Mouse (Mus musculus) spleen, postnatal 36 days (tissue): Measurements from ENCODE around the gene Stmnd1.
A peak's percentile ranks its signal among the peaks of the same experiment; 100 is the strongest.
"Not testable (repeated sequence)": the region's sequence is repeated elsewhere in the genome, so short reads cannot be mapped to it uniquely, and the experiment has no call there.

ENCODE experiments used
- DNase-seq, 2 experiments: peaks; one replicate each; pipeline ENCODE4 v3.0.0; 2022; ENCODE audit warnings: low spot score in 2 of 2, mixed read lengths in 1 of 2

Gene Stmnd1

DNA sequence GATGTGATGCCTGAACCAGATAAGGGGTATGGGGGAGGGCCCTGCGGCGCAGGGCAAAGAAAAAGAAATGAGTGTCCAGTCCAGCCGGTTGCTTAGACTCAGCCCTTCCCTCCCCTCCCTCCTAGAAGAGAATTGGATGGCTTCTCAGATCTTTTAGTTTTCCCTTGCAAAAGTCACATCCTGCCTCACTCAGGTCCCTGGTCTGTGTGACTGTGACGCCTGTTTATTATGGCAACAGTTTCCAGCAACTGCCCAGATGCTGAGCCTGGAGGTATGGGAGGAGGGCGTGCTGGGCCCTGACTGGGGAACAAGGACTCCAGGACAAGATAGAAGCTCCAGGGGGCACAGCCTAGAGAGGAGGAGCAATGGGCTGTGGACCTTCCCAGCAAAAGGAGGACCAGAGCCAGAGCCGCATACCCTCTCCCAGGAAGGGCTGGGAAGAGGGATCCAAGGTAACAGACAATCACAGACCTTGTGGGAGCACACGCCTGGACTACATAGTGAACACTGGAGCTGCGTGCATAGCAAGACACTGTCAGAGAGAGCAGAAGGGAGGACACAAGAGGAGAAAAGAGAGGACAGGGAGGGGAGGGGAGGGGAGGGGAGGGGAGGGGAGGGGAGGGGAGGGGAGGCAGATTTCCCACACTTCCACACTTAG lies at the start of gene Stmnd1:
TSS of gene Stmnd1 (plus strand) at position 269 of the 658 bp plus-strand sequence.
- DNase-seq, result no peak

DNA sequence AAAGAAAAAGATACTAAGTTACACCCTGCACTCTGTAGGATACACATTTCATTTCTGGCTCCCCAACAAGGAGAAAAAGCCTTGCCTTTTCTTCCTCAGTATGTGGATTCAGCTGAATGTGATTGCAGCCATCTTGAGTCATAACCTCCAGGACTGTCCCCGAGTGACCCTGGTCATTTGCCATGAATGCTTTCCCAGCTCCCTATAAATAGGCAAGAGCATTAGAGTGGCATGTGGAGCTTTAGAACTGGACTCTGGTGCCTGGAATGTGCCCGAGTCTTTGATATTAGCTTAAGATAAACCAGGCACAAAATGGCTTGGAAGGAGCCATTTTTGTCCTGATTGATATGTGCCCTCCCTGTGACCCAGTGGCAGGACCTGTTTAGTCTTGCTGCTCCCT lies 46.6 kb upstream of the Stmnd1 start:
- no peak for DNase-seq

DNA sequence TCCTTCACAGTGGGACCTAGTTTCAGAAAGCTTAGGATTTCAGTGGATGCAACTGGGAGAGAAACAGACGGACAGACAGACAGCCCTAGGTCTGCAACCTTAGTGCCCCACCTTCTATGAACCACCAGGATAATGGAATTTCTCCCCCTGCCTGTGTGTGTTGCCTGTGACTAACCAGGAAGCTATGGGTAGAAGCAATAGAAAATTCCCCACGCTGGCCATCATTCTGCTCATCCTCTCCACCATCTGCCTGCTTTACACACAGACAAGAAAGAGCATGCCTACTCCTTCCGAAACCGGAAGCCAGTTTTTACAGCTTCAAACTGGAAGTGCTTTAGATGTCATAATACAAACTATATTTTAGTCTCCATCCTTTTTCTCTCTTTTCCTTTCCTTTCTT lies 46.0 kb upstream of the Stmnd1 start:
- no peak for DNase-seq

DNA sequence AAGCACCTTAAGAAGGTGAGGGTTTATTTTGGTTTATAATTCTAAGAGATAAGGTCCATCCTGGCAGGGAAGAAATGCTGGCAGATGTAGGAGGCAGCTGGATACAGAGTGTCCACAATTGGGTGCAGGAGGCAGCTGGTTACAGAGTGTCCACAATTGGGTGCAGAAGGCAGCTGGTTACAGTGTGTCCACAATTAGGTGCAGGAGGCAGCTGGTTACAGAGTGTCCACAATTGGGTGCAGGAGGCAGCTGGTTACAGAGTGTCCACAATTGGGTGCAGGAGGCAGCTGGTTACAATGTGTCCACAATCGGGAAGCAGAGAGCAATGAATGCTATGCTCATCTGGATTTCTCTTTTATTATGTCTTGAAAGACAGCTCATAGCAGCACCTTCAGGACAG lies 44.8 kb upstream of the Stmnd1 start:
- DNase-seq, result not testable (repeated sequence)

DNA sequence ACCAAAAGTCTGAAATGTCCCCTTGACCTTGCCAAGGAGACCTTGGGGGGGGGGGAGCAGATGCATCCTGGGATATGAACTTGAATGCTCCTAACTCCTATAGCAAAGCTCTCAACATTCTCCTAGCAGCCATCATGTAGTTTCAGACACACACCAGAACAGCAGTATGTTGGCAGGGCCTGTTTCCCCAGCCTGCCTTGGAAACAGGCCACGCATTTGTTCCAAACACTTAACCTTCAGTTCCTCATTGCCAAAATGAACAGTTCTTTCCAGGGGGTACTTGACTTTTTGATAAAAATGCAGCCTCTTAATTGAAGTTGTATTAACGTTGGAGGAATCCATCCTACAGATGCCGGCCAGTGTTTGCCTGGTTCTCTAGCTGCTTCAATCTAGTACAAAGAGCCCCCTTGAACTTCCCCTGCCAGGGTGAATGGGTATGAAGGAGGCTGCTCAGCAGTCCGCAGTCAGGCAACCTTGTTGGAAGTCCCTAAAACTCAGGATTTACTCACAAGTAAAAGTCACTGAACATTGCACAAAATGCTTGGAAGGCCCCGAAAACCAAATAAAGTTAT lies 41.9 kb upstream of the Stmnd1 start:
- no peak for DNase-seq

DNA sequence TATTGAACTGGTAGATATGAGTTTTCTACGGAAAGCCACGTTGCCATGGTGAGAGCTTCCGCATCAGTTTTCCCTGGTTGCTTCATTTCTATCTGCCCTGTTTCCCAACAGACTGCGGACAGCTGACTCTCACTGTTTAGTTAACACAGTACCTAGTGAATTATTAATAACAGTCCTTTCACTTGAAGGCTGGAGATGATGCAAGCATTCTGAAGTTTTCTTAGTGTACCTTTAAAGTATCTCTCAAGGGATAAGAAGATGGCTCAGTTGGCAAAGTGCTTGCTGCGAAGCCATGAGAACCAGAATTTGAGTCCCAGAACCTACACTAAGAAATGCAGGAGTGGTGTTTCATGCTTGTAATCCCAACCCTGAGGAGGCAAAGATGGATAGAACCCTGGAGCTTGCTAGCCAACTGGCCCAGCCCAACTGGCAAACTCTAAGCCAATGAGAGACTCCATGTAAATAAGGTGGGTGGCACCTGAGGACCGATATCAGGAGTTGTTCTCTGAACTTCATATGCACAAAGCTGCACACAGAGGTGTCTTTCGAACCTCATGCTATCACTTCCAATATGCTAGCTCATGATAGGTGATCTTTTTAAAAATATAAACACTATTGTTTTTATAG lies 35.7 kb upstream of the Stmnd1 start:
- no peak for DNase-seq

DNA sequence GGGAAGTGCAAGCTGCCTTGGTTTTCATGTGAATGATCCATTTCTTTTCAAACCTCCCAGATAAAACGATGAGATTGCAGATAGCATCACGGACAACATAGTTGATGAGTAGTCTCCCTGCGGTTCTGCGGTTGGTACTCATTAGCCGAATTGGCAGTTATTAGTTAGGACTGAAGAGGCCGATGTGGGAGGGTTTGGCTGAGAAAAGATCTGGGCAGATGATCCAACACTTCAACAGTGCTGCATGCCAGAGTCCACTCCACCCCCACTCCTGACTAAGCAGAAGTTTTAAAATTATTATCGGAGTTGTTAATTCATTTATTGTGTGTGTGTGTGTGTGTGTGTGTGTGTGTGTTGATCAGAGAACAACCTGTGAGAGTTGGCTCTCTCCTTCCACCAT lies 34.7 kb upstream of the Stmnd1 start:
- no peak for DNase-seq

DNA sequence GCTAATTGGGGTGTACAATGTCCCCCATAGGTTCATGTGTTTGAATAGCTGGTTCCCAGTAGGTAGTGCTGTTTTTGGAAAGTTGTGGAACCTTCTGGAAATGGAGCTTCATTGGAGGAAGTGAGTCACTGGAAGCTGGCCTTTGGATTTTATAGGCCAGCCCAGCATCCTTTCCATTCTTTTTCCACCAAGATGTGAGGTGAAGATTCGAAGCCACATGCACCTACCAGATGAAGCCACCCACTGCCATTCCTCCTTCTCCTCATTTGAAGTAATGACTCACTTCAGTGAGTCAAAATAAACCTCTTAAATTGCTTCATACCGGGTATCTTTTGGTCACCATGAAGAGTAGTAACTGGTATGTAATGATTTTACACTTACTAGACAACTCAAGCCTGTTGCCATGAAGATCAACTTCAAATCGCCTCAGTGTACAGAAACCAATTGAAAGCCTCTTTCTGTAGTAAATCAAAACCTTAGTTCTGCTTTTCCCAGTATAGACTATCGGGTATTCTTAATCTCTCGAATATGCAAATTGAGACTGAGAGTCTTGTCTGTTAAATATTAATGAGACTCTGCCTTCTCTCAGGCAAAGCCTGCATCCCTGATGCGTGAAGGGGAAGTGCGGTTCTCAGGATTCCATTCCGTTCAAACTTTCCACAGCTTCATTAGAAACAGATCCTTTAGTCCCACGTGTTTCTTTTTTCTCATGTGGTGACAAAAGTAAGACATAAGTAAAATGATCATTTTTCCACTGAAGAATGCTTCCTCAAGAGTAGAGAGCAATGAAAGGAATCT lies 31.9 kb upstream of the Stmnd1 start:
- DNase-seq, result peak in 1 of 2 experiments; percentile 4

DNA sequence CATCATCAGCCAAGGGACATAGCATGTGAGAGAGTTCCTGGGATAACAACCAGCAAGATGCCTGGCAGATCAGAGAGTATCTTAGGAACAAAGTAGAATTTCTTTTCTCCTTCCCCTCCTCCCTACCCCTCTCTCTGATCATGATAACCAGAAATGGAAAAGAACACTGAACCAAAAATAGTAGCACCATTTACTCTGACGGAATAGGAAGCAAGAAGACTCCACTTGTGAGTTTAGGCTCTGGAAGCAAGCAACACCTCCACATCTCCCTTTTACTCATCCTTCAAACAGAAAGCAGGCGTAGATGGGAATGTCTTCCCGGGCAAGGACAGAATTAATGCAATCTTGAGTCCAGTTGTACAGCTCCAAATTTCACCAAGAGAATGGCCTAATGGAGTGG lies 19.8 kb upstream of the Stmnd1 start:
- no peak for DNase-seq

DNA sequence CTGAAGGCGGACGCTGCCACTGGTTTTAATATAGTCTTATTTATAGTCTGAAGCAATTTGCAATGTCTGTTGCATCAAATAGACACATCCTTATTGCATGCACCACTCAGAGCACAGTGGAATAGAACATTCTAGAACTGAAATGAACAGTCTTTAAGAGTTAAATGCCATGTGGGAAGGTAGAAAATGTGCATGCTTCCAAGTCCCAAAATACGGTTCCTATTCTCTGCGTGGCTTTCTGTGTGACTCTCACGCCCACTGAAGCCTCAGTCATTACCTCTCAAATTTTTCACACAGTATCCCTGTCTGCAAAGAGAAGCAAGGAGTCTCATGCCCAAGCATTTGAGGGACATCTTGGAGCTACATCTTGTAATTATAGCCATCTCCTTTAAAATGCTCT lies 19.4 kb upstream of the Stmnd1 start:
- DNase-seq, result no peak

DNA sequence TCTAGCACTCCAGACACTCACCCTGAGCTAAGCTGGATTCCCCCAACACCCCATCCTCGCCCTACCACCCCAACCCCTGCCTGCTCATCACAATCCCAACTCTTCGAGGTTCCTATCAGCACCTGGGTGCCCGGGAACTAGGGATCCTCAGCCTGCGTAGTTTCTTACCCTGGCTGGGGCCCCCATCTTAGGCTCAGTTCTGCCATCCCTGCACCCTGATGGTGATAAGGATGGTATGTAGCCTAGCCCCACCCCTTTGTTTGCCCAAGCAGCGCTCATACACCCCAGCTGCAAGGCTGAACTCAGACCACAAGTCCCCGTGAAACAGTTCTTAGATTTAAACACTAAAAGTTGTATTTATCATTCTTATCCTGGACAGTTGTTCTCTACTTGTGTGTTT lies 17.9 kb upstream of the Stmnd1 start:
- DNase-seq, result no peak

DNA sequence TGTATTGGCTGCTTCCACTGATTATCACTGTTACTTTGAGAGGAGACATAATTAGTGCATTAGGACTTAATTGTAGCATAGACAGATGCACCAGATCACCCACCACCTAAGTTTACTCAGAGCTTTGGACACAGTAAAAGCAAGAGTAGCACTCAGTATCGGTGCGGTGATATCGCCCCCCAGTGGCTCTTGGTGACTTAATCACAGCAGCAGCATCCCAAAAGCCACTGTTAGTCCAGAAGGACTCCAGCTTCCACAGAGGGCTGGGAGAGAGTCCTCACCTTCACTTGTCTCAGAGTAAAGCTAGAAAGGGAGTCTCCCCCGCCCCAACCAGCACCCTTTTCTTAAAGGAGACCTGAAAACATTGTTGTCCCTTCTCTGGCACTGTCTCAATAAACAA lies 15.7 kb upstream of the Stmnd1 start:
- peak in 1 of 2 experiments; percentile 11 for DNase-seq

DNA sequence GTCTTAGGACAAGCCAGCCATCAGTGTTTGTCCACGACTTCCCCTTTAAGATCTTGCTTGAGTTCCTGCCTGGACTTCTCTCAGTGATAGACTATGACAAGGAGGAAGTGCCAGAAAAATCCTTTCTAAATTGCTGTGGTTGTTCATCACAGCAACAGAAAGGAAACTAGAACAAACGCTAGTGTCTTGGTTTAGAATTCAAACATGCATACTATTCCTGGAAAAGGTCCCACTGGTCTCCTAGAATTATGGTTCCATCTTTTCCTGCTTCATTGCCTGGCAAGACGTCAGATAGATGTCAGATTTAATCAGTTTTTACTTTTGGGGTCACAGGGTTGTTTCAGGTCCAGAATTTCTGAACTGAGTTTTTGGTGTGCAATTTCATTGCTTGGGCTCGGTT lies 14.0 kb upstream of the Stmnd1 start:
- no peak for DNase-seq

DNA sequence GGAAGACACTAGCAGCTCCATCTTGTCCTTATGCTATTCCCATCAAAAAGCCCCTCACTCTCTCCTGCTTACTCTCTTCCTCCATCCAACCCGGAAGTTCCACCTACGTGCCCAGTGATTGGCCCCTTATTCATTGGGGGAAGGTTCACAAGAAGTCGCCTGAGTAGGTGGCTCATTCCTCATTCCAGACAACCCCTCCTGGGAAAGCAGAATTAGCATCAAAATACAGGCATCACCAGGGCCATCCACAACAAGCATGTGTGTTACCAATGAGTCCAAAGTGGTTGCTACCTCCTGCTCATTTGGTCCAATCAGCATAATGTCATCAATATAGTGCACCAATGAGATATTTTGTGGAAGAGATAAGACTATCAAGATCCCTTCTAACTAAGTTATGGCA lies 12.3 kb upstream of the Stmnd1 start:
- DNase-seq, result no peak

DNA sequence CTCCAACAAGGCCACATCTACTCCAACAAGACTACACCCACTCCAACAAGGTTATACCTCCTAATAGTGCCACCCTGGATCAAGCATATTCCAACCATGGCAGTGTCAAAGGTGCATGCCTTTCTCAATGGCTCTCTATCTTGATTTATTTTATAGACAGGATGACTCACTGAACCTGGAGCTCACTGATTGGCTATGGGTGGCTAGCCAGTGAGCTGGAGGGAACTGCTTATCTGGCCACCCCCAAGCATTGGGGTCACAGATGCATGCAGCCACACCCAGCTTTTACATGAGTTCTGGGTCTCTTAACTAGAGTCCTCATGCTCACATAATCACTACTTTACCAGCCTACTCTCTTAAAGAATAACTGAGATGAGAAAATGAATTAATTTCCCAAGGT lies 5.7 kb upstream of the Stmnd1 start:
- DNase-seq, result no peak

DNA sequence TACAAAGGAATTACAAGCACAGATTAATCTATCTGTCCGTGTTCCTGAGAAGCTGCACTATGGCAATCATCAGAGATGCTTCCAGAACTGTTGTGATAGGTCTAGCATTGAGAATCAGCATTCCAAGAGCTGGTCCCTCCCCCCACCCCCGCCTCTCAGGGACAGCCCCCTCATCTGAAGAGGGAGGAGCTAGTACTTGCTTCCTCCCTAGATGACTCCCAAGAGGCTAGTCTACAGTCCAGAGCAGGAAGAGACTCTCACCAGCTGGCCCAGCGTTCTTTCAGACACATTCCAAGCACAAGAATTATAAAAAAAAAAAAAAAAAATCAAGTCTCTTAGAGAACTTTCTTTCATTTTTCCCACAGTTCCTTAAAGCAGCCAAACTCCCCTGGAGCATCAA lies 5.2 kb upstream of the Stmnd1 start:
- peak; percentile 10 to 39 for DNase-seq

DNA sequence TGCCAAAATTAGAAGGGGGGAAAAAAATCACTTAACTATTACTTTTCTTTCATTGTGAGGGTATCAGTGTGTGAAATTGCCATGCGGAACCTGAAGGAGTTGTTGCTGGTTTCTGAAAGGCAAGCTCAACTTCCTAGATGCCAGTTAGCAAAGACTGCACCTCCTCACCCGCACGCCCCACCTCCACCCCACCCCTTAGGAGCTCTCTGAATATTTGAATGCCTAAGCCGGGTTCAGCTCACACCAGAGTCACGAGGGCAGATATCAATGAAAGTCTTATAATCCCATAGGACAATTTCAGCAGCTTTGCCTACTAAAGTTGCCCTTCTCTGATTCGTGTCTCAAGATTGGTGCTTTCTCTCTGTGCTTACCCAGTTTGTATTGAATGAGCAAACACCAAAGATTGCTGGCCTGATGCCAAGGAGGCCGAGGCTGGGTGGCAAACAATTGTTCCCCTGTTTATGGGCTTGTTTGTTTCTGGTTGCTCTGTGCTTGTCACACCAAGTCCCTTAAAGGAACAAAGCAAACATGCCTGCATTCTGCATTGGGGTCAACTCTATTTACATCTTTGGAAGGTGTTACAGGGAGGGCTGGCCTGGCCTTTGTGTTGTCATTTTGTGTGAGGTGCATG lies 4.6 kb upstream of the Stmnd1 start:
- DNase-seq, result peak; percentile 10 to 20

DNA sequence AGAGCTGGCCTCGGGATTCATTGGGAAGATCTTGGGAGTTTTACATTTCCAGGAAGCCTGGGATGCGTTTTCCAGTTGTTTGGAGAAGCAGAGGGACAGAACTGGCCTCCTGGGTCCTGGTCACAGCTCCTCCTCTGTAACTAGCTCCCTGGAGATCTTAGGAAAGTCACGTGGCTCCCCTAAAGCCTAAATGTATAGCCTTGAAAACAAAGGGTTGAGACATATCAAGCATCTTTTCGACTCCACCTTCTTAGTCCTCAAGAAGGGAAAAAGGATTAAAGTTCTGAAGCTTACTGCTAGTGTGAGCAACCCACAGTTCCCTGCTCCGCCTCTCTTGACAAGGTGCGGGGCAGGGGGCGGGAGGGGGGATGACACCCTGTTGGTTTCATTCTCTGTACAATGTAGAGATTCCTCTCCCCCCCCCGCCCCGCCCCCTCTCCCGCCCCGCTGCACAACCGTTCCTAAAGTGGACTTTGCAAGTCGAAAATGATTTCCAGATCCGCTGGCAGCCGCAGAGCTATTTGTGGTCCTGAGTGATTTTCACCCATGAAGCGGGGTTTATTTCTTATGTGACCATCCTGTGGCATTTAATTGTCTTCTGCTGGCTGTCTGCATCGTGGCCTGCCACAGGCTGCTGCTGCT lies 589 bp upstream of the Stmnd1 start:
- no peak for DNase-seq

DNA sequence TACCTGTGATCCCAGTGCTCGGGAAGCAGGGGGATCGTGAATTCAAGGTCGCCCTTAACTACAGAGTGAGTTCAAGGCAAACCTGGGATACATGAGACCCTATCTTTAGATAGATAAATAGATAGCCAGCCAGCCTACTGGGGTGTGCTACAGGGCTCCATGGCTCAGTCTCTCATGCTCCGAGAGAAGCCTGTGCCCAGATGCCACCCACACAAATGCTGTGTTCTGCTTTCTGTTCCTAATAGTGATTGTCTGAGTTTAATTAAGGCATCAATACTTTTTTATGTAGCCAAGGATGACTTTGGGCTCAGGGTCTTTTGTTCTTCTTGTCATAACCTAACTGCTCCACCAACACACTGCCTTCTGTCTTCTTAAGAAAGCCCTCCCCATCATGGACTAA lies 2.2 kb downstream of the Stmnd1 start:
- no peak for DNase-seq

DNA sequence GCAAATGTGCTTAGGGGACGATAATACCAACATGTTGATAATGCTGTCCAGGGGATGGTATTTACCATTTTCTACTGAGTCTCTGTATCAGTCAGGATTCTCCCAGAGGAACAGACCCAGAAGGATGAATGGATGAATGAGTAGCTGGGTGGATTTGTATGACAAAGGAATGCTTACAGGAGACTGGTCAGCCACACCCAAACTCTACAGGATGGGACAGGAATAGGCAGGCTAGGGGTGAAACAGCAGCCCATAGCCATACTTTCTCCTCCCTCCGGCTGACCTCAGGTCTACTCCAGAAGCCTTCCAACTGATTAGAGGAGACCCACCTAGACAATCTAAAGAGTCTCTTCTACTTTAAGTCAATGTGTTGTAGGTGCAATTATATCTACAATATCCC lies 9.0 kb downstream of the Stmnd1 start:
- no peak for DNase-seq

DNA sequence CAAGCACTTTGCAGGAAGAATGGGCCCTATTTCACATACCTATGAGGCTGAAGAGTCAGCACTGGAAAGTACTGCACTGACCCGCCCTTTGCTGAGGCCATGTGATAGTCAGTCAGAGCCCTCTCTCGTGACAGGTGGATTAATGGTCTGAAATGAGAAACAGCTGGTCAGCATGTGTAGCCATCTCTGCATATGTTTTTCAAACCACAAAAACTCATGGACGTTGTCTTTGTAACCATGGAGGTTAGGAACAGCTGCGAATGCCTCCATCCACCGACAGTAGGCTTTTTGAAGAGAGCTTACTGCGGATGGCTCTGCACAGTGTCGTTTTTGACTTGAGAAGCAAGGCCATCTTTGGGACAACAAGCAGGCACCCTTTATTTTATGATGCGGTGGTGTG lies 14.3 kb downstream of the Stmnd1 start:
- no peak for DNase-seq

DNA sequence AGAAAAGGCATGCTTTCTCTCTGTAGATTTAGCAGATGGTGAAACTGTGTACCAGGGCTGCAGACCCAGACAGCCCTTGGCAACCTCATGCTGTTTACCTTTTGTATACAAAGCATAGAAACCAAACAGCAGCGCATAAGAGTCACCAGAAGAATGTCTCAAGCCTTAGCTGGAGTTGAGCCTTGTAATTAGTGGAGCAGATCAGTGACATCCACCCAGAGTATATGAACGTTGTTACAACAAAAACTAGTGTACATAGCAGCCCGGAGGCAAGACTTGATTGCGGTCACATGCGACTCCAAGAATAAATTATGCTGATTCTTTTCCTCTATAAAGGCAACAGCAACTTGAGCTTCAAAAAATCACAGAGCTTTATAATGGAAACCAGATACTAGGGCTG lies 14.9 kb downstream of the Stmnd1 start:
- no peak for DNase-seq
